Mouse (Mus musculus) brain, embryonic 14.5 days (tissue): ENCODE measurements at regions not wholly inside any gene's neighbourhood (a gene's known extent, or its start where the extent isn't known, plus 50 kb on each side); places are given as distances from the start of the nearest gene placed in this dataset.

Experiments
- CTCF ChIP-seq: fragments of 200-500 bp; IDR thresholded peaks from 2 replicates; pipeline ENCODE4 v1.5.1; 2012; ENCODE audit warnings: inconsistent platforms, mild to moderate bottlenecking, moderate library complexity, borderline replicate concordance; ENCODE audit not compliant: insufficient read depth, insufficient read length; ENCODE audit errors: extremely low read depth
- POLR2A ChIP-seq: fragments of 200-500 bp; IDR thresholded peaks from 2 replicates; pipeline ENCODE4 v1.6.1; 2012; ENCODE audit warnings: mild to moderate bottlenecking, inconsistent platforms, borderline replicate concordance; ENCODE audit not compliant: poor library complexity, insufficient read depth, insufficient read length, severe bottlenecking; ENCODE audit errors: extremely low read depth

DNA sequence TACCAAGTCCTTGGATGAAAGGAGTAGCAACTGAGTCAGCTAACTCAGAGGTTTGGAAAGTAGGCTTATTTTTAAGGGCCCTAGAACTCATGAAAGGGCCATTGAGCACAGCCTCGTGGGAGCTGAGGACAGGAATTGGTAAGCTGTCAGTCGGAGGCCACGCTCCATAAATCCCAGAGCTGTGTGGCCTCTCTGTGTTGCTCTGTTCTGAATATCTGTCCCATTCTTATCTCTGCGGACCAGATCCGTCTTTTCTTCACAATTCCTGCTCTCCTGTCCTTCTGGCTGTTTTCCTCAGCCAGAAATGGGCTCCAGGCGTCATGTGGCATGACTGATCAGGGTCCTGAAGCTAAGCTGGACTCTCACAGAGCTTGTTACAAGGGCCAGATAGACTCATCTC lies 58.6 kb upstream of the Etv6 start:
- no peak for TF ChIP-seq CTCF
- TF ChIP-seq POLR2A, result no peak
